Mouse (Mus musculus): ENCODE measurements around the gene Slc22a22. TPM values are rescaled to one million over a fixed set of nuclear protein-coding genes. Genes with fewer than 3 reads are reported as not detected.

The Slc22a22 gene
- not detected in 2 replicates for polyA plus RNA-seq (2015; fragmentation: Nextera tagmentation; extraction: Ambion mirVana)

DNA sequence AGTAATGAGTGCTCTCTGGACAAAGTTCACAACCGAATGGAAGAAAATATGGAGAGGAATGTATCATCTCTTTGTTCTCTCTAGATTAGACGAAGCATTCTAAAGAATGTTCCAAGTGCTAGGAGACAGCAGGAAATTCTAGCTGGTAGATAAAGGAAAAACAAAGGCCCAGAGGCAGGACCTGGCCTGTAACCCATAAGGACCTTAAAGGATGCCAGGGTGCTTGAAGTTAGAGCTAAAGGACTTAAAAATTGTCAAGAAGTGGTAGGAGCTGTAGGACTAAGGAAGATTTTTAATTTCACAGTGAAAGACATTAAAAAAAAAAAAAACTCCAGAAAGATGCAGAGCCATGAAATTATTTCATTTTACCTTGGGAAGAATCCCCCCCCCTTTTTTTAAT is at the start of gene Slc22a22:
TSS of gene Slc22a22 (minus strand) at position 101 of the 400 bp plus-strand sequence.
- DNase-seq (ENCODE audit: low spot score) = no peak

DNA sequence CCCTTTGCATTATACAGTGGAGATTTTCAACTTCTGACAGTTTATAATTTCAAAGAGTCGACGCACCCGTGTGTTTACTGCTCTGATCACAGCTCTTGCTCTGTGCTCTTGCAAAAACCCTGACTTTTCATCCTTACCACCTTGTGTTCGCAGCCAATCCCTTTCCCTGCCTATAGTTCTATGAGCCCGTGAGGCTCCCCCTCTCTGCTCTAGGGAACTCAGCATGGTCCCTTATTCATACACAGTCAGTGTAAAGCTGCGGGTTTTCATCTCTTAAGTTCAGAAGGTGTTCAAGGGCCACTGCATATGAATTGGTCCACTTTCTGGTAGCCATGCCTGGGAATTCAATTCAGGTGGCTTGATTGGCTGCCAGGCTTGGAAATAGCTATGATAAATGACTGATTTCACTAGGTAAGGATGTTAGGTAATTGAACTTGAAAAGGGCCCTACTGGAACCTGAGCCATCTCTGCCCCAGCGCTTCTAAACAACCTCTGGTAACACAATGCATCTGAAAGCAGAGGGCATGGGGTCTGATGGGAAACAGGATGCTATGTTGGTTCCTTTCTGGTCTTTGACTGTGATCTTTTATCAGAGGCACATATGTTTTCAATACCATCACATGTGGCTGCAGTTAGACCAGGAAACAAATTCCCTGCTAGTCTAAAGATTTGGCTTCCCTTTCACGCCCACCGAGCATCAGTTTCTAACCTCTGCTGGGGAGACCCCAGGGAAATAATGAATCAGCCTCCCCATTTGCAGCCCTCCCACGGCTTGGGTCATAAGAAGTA is 46.3 kb upstream of the Slc22a22 start:
- no peak for DNase-seq (ENCODE audit: low spot score)

DNA sequence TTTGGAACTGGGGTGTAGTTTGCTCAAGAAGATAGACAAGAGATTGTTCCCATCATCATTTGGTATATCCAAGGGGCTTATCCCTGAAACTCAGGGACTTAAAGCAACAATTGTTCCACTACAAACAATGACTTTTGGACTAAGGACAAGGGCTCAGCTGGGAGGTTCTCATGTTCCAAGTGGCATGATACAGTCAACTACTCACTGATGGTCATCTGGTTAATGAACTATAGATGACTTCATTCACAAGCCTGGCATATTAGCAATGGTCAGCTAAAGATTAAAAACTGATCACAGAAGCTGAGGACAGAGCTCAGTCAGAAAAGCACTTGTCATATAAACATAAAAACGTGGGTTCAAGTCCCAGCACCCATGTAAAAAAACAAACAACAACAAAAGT is 44.7 kb upstream of the Slc22a22 start:
- DNase-seq (ENCODE audit: low spot score) = no peak

DNA sequence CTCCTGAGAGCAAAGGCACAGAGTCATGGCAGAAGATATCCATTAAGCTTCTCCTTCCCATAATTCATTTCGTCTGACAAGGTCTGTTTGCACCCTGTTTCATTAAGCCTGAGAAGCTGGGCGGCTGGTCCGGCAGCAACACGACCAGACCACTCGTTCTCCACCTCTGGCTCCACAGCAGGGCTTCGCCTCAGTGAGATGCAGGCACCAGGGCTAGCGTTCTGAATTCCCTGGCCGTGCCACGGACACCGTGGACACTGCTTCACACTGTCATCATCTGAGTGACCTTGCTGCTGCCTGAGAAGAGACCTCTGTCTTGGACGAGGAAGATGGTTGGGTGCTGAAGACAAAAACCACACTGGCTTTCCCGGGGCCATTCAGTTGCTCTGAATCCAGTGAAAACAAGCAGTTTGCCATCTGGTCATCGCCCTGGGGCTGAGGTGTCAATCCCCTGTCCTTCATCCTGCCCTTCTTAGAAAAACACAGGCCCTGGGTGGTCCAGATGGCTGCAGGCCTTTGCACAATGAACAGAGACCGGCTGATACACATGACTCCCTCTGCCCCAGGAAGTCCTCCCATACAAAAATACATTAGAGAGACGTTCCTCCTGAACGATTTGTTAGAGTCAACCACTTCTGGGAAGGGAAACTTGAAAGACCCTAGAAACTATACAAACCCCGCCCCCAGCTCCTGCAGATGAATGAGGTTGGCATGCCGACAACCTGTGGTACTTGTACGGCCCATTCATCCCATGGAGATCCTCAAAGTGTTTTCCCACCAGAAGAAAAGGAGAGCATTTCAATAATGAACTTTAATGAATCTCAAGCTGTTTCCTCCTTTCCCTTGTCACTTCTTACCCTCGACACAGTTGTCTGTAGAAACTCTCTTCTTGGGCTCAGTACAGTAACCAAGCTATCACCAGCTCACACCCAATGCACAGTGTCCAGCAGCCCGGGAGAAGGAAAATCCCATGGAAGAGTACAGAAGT is 32.1 kb upstream of the Slc22a22 start:
- no peak for DNase-seq (ENCODE audit: low spot score)

DNA sequence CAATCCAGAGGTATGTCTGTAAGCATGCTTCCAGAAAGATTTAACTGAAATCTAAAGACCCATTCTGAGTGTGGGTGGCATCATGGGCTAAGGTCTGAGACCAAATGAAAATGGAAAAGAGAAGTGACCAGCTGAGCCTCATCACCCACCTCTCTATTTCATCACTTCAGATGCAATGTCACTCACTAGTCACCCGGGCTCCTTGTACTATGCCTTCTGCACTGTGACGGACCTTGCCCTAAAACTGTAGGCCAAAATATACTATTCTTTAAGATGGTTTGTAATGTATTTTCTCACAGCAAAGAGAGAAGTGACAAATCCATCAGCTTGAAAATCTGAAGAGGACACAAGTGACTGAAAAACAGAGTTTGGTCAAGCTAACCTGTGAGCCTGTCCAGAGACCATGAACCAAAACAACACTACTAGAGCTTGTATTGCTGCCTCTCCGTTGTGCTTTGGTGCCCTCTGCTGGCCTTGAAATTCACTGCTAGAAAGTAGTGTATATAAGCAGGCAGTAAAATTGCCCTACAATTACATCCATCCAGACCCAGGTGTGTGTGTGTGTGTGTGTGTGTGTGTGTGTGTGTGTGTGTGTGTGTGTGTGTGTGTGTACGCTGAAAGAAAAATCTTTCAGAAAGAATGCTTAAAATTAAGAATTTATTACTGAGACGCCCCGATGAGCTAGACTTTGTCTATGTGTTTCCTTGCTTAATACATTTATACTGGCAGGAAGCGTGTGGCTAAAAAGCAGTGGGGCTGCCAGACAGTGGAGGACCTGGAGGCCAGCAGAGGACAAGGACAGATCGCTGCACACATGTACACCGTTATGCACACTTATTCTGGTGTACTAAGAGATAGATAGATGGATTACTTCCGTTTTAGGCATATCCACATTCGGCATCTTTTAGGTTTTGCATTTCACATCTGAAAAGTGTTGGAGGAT is 31.1 kb upstream of the Slc22a22 start:
- peak; percentile 60 for DNase-seq (ENCODE audit: low spot score)

DNA sequence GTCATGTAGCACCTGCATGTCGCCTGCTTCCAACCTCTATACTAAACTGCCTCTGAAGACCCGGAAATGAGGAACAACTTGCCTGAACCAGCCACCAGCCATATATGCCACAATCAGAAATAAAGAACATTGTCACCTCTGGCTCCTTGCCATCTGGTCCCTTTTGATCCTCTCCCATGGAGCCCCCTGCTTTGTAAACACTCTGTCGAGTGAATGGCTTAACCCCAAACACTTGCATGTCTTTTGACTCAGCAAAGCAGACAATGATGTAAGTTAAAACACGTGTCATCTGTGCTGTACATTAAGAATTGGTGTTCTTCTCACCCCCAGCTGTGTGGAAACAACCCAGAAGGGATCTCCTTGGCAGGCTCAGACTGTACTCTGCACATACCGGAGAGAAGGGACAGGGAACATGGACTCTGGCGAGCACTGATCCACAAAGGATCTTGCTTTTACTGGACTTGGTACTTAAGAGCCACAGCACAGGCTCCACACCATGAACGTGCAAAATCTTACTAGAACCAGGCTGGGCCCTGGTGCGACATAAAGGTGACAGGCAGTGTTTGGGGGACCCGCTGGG is 26.8 kb upstream of the Slc22a22 start:
- DNase-seq (ENCODE audit: low spot score) = no peak

DNA sequence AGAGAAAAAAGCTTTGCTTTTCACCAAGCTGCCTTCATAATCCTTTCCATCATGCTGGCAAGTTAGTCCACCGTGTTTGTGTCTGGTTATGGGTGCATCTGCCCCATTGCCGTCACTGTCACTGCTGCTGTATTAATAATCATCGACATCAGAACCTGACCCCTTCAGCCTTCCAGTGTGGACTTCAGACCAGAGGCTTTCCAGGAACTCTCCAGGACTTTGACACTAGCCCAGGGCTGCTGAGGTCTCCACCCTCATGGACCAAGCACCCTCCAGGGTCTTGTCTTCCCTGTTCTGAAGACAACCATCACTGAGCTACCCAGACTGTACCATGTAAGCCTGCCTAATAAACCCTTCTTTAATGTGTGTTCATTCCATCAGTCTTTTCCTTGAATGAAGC is 26.2 kb upstream of the Slc22a22 start:
- no peak for DNase-seq (ENCODE audit: low spot score)

DNA sequence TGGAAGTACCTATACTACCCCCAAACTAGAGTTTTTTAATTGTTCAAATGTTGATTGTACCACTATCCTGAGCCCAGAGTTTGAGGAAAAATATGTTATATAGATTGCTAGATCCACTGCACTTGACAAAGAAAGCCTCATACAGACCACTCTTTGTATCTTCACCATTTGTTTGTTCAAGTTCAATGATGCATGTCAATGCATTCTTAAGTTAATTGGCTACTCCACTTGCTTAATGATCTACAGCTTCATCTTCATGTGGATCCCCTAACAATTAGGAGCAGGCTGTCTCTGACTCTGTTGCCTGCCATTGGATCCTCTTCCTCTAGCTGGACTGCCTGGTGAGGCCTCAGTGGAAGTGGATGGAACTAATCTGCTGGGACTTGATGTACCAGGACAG is 24.1 kb upstream of the Slc22a22 start:
- DNase-seq (ENCODE audit: low spot score) = no peak

DNA sequence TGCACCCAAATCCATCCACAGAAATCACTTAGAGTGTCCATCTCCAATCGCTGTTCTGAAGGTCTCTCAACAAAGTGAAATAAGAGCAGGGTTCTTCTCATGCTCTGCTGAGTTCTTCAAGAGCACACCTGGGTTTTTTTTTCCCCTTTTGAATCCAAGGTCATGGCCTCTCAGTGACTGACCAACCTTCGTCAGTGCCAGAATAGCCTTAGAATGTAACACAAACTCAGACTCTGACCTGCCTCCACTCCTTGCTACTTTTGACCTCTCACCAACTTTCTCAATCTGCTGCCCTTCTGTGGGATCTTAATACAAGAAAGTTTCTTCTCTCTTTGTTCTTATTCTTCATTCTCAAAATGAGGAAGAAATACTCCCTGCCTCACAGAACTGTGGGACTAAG is 18.7 kb upstream of the Slc22a22 start:
- no peak for DNase-seq (ENCODE audit: low spot score)

DNA sequence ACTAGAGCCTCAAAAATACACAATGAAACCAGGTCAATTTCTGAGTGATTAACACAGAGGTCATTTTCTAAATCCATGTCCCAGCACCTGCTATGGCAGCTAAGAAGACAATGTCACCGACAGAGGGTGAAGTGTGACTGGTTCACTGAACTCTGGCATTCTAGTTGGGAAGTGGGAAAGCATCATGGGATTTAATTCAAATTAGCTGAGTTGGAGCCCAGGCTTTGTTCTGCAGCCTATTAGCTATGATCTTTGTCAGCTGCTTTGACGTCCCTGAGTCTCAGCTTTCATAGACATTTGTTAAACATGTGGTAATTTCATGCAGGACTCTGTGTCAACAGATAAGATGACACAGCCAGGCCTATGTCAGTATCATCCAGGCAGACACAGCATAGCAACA is 5.1 kb upstream of the Slc22a22 start:
- no peak for DNase-seq (ENCODE audit: low spot score)

DNA sequence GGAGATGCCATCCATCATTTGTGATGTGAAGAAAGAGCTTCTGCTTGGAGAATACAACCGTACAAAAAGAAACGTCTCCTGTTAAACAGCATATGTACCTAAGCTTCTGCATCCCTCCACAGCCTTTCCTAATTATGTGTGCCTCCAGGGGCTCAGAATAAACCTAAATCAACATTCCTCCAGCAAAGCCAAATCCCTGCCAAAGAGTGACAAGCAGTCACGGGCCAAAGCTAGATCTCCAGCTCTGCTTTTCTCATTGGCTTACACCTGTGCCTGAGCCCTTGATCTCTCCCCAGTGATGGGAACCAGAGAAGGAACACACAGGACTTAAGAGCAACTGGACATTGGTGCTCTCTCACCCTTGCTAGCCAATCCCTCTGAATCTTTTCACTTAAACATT is 5.8 kb downstream of the Slc22a22 start:
- no peak for DNase-seq (ENCODE audit: low spot score)

DNA sequence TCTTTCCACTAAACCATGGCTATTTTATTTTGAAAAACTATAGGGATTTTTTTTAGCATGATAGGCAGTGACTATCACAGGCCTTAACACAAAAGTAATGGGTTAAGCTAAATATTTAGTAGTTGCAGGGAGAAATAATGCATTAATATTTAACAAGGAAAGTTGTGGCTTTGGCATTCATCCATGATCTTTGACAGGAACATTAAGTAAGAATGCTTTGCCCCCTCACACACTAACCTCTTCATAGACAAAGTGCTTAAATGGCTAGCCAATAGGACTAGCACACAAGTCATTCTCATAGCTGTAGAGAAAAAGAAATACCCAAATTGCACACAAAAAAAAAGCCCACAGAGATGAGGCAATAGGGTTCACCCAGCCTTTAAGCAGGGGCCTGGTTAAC is 11.4 kb downstream of the Slc22a22 start:
- no peak for DNase-seq (ENCODE audit: low spot score)

DNA sequence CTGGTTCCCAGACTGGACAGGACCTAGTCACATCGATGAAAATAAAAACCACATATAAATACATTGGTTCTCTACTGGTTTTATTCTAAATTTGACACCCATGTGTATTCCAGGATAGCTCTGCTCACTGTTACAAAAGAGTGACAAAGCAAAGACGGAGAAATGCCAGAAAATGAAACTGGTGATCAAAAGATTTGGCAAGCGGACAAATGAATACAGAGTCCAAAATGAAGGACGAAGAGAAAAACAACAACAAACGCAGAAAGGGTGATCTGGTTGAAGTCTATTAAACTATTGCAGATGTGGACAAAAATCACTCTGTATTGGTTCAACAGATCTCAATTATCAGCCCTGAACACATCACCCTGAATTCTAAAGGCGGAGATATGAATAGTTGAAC is 12.4 kb downstream of the Slc22a22 start:
- DNase-seq (ENCODE audit: low spot score) = no peak

DNA sequence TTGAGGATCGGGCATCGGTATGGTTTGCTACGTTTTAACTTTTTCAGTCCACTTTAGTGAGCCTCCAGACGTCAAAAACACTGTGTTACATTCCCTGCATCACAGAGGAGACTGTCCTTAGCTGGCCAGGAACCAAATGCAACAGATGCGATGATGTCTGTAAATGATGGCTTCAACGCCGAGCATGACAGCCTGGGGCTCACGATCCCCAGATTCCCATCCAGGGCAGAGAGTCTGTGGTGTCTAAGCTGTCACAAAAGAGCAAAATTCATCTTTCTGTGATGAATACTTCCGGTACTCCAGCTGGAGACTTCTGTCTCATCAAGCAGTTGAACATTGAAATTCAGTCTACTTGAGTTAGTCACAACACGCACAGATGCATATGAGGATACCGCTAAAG is 13.4 kb downstream of the Slc22a22 start:
- no peak for DNase-seq (ENCODE audit: low spot score)

DNA sequence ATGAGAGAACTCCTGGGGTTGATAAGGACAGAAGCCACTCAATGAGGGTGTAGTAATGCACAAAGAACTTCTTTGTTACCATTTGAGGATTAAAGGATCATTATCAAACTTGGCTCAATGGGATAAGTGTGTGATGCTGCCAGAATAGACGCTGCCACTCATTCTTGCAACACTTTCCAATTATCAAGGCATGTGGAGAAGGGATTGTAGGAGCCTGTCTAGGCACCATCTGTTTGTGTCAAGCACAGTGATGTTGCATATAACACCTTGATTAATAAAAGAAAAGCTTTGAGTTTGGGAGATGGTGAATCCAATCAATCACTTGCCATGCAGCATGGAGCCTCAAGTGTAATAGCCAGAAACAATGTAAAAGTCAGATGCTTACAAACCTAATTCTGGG is 16.1 kb downstream of the Slc22a22 start:
- no peak for DNase-seq (ENCODE audit: low spot score)

DNA sequence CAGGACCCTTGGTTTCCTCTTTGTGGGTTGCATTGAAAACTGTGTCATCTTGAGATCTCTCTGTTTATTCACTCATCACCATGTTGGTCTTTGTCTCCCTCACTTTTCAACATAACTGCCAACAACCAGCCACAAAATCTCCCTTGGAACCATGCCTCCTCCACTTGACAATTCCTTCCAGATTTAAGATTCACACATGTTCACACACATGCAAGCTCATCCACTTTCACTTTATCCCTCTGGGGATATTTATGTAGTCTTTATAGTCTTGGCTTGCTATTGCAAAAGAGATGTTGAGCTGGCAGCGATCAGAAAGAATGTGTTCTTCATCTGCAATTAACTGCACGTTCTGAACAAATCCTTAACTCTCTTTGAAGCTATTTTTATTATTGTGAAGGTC is 20.1 kb downstream of the Slc22a22 start:
- DNase-seq (ENCODE audit: low spot score) = no peak

DNA sequence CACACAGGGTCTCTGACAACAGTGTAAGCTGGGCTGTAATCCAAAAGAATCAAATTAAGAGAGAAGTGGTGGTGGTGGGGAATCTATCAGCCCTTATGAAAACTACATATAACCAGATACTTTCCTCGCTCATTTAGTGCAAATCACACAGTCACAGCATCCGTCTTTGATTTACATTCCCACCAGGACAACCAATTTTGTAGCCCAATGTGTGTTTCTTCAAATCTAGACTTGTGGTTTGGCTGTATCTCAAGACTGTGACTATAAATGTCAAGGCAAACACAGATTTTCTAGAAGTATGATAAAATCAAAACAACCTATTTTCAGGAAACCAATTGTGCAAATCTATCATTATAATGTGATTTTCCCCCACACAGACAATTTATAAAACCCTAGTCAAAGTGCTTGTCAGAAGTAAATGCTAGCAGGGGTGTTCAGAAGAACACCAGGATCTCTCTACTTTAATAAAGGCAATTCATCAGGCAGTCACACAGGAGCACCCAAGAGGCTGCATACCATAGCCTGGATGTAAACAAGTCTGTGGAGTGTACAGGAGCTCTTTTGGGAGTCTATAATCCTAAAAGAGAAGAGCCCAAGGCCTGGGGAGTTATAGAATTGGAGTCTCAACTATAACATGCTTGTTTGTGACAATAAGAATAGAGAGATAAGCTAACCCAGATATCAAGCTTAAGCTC is 42.6 kb downstream of the Slc22a22 start:
- no peak for DNase-seq (ENCODE audit: low spot score)

DNA sequence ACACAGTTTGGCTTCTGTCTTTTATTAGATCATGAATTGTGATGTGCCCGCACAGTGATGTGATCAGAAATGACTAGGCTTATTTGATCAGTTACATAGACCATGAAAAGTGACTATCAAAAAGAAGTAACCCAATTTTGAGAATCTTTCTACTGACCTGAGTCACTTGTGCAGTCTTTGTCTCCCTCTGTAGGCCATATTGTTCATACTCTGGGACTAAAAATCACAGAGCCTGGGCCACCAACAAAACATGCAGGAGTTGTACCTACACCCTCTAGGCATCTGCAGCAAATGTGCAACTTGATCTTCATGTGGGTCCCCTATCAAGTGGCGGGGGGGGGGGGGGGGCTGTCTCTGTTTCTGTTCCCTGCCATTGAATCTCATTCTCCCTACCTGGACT is 68.9 kb downstream of the Slc22a22 start:
- no peak for DNase-seq (ENCODE audit: low spot score)

DNA sequence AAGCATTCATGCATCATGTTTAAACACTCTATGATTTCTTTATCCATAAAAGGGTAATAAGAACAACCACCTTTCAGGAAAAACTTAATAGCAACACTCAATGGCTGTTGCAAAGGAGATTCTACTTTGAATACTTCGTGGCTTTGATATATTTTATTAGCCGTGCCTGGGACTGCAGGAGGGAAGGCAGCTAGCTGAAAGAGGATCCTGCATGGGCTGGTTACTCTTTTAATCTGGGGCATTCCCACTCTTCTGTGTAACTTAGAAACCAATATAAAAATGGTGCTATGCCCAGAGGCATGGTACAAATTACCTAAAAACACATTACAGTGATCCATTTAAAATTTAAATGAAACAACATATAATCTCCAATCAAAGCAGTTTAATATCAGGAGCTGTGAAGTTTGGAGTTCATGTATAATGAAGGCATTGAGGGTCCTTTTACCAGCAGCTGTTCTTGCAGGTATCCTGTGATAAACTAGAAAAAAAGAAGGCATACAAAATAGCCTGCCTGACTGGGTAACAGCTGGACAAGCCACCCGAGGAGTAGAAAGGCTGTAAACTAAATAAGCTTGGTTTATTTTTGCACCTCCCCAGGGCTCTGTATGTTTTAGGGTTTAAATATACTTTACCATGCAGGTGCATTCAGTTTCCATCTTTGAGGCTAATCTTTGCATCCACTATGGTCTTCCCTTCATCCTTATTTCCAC is 78.8 kb downstream of the Slc22a22 start:
- DNase-seq (ENCODE audit: low spot score) = no peak

DNA sequence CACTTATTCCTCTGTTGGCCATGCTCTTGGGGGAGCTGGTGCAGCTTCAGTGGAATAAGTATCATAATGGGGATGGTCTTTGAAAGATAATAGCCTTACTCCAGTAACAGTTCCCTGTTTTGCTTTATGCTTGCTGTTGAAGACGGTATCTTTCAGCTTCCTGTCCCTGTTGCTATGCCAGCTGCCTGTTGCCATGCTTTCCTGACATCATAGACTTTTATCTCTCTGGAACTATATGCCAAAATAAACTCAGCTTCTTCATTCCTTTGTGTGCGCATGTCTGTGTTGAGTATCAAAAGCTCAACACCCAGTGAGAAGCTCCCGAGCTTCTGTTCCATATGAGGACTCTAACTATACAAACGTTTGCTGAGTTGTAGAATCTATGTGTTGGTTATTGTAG is 83.4 kb downstream of the Slc22a22 start:
- DNase-seq (ENCODE audit: low spot score) = no peak
